Mouse (Mus musculus) small intestine, adult 2 months (tissue): ENCODE data around the gene Dab1. TPM values are rescaled to one million over a fixed set of nuclear protein-coding genes. Genes with fewer than 3 reads are reported as not detected.

Source experiments
- H3K27ac ChIP-seq: fragments of 200-500 bp; 2 replicates; pipeline ENCODE4 v1.5.1; 2012; ENCODE audit warnings: low read depth, low read length, control low read depth, inconsistent platforms; ENCODE audit not compliant: insufficient read depth
- H3K27me3 ChIP-seq: fragments of 200-500 bp; 2 replicates; pipeline ENCODE4 v1.6.1; 2012; ENCODE audit warnings: mild to moderate bottlenecking, moderate library complexity, low read length, inconsistent platforms; ENCODE audit not compliant: control insufficient read depth, insufficient read depth
- H3K36me3 ChIP-seq: fragments of 200-500 bp; 2 replicates; pipeline ENCODE4 v1.6.1; 2012; ENCODE audit warnings: mild to moderate bottlenecking, low read length, control low read depth, inconsistent platforms; ENCODE audit not compliant: control insufficient read depth, insufficient read depth
- H3K4me1 ChIP-seq: fragments of 200-500 bp; 2 replicates; pipeline ENCODE4 v1.6.1; 2012; ENCODE audit warnings: low read length, inconsistent platforms, mixed read lengths; ENCODE audit not compliant: control insufficient read depth, insufficient read depth, insufficient read length
- H3K4me3 ChIP-seq: fragments of 200-500 bp; 2 replicates; pipeline ENCODE4 v1.5.1; 2012; ENCODE audit warnings: low read depth, mild to moderate bottlenecking, control low read depth, inconsistent platforms, low read length, moderate library complexity
- CTCF ChIP-seq: fragments of 200-500 bp; IDR thresholded peaks from 2 replicates; pipeline ENCODE4 v1.5.1; 2012; ENCODE audit warnings: low read depth, mild to moderate bottlenecking, control low read depth, inconsistent platforms, low read length, moderate library complexity, mixed read lengths; ENCODE audit not compliant: insufficient replicate concordance, insufficient read length; ENCODE audit errors: extremely low read depth
- POLR2A ChIP-seq: fragments of 200-500 bp; IDR thresholded peaks from 2 replicates; pipeline ENCODE4 v1.6.1; 2012; ENCODE audit warnings: low read depth, mild to moderate bottlenecking, control low read depth, inconsistent platforms, low read length, moderate library complexity
- WGBS: fragments of 180-500 bp; shearing (Covaris S2); methylation state at CpG from one replicate; pipeline ENCODE4 v1.1.7; 2018; 5-methylcytosine and 5-hydroxymethylcytosine counted together
- polyA plus RNA-seq: library from polyadenylated mRNA; depleted of rRNA; stranded (reverse); fragments of >200 nt; gene quantifications from 2 replicates; pipeline ENCODE4 v1.2.3, GENCODE M21; 2012

Dab1 gene
- polyA plus RNA-seq, 1 experiment = 57.9 TPM

GRCm38 (mm10) chr4:104754090-104754489 is 1134.9 kb downstream of the Dab1 start:
- Histone ChIP-seq H3K4me3 (no peak overlapping the region), H3K27me3 (no peaks in the 10 kb centered on the region), H3K4me1 (no peaks in the 10 kb centered on the region), H3K27ac (no peak overlapping the region), H3K36me3 (no peaks in the 10 kb centered on the region)
- 73% methylated on average over 3 of the region's 3 CpGs for WGBS
- TF ChIP-seq CTCF (no peak), POLR2A (no peak)

- no peak overlapping the region for H3K27ac ChIP-seq
- 76% methylated on average over 13 of the region's 13 CpGs for WGBS
- no peak overlapping the region for H3K4me3 ChIP-seq
- H3K4me1 ChIP-seq = no peaks in the 10 kb centered on the region
- no peaks in the 10 kb centered on the region for H3K36me3 ChIP-seq
- TF ChIP-seq CTCF (no peak), POLR2A (no peak)
- no peaks in the 10 kb centered on the region for H3K27me3 ChIP-seq
These were observed 1141.9 kb downstream of the Dab1 start for GRCm38 (mm10) chr4:104760878-104761624.

GRCm38 (mm10) chr4:104766065-104766464 is 1146.9 kb downstream of the Dab1 start, which contains the start of gene C8b:
Gene C8b (plus strand): TSS chr4:104766317.
- H3K27me3 ChIP-seq = no peaks in the 10 kb centered on the region
- H3K27ac ChIP-seq = no peak within 1 kb of the TSS
- H3K36me3 ChIP-seq = no peaks in the 10 kb centered on the region
- no peak for TF ChIP-seq POLR2A
- no peak for TF ChIP-seq CTCF
- WGBS = 43% methylated on average over 8 of the region's 8 CpGs
- H3K4me1 ChIP-seq = no peaks in the 10 kb centered on the region
- H3K4me3 ChIP-seq = no peak within 1 kb of the TSS

- Histone ChIP-seq H3K4me1 (no peaks in the 10 kb centered on the region), H3K4me3 (no peak overlapping the region), H3K27ac (no peak overlapping the region), H3K36me3 (no peaks in the 10 kb centered on the region), H3K27me3 (no peaks in the 10 kb centered on the region)
- 53% methylated on average over 4 of the region's 4 CpGs for WGBS
- TF ChIP-seq CTCF (no peak), POLR2A (no peak)
These were observed 1149.0 kb downstream of the Dab1 start for GRCm38 (mm10) chr4:104768190-104768589.

GRCm38 (mm10) chr4:104769602-104770001 is 1150.4 kb downstream of the Dab1 start:
- Histone ChIP-seq H3K36me3 (no peaks in the 10 kb centered on the region), H3K27ac (no peak overlapping the region), H3K4me1 (no peaks in the 10 kb centered on the region), H3K27me3 (no peaks in the 10 kb centered on the region), H3K4me3 (no peak overlapping the region)
- 80% methylated on average over 8 of the region's 8 CpGs for WGBS
- no peak for TF ChIP-seq POLR2A
- TF ChIP-seq CTCF = no peak

GRCm38 (mm10) chr4:104770331-104770730 is 1151.2 kb downstream of the Dab1 start:
- TF ChIP-seq CTCF (no peak), POLR2A (no peak)
- Histone ChIP-seq H3K36me3 (no peaks in the 10 kb centered on the region), H3K27ac (no peak overlapping the region), H3K4me3 (no peak overlapping the region), H3K4me1 (no peaks in the 10 kb centered on the region), H3K27me3 (no peaks in the 10 kb centered on the region)
- WGBS = 58% methylated on average over 4 of the region's 4 CpGs

- WGBS = 30% methylated on average over 3 of the region's 3 CpGs
- no peaks in the 10 kb centered on the region for H3K36me3 ChIP-seq
These were observed 1156.4 kb downstream of the Dab1 start for GRCm38 (mm10) chr4:104775601-104776000.

GRCm38 (mm10) chr4:104779460-104779859 is 1160.3 kb downstream of the Dab1 start:
- Histone ChIP-seq H3K4me3 (no peak overlapping the region), H3K27me3 (no peaks in the 10 kb centered on the region), H3K27ac (no peak overlapping the region), H3K4me1 (no peaks in the 10 kb centered on the region), H3K36me3 (no peaks in the 10 kb centered on the region)
- 69% methylated on average over 5 of the region's 5 CpGs for WGBS
- TF ChIP-seq POLR2A = no peak
- no peak for TF ChIP-seq CTCF

More at GRCm38 (mm10) chr4:104775601-104776000, 1156.4 kb downstream of the Dab1 start:
- Histone ChIP-seq H3K27ac (no peak overlapping the region), H3K4me1 (no peaks in the 10 kb centered on the region), H3K4me3 (no peak overlapping the region), H3K27me3 (no peaks in the 10 kb centered on the region)
- TF ChIP-seq POLR2A (no peak), CTCF (no peak)
